Mouse (Mus musculus) urinary bladder, adult 2 months (tissue): ENCODE measurements around the gene Abhd17c. TPM values are rescaled to one million over a fixed set of nuclear protein-coding genes. Genes with fewer than 3 reads are reported as not detected.

Experiments used
- DNase-seq: peaks from one replicate; pipeline ENCODE4 v3.0.0; 2022; ENCODE audit warnings: low spot score
- polyA plus RNA-seq: library from polyadenylated mRNA; depleted of rRNA; stranded (reverse); fragments of >200 nt; gene quantifications from 2 replicates; pipeline ENCODE4 v1.2.3, GENCODE M21; 2012

Gene Abhd17c
- polyA plus RNA-seq, 1 experiment = 32.6 TPM

- no peak for DNase-seq
Observed at GRCm38 (mm10) chr7:84119216-84120105, 32.2 kb downstream of the Abhd17c start.

- no peak for DNase-seq
Observed at GRCm38 (mm10) chr7:84117543-84118122, 34.1 kb downstream of the Abhd17c start.

- DNase-seq = no peak
Observed at GRCm38 (mm10) chr7:84116621-84117542, 34.8 kb downstream of the Abhd17c start.

GRCm38 (mm10) chr7:84115385-84115784 lies 36.3 kb downstream of the Abhd17c start:
- no peak for DNase-seq

GRCm38 (mm10) chr7:84114775-84115174 lies 36.9 kb downstream of the Abhd17c start:
- no peak for DNase-seq

GRCm38 (mm10) chr7:84113035-84113390 lies 38.7 kb downstream of the Abhd17c start:
- no peak for DNase-seq

GRCm38 (mm10) chr7:84112351-84113034 lies 39.2 kb downstream of the Abhd17c start:
- DNase-seq = no peak

GRCm38 (mm10) chr7:84111716-84112350 lies 39.9 kb downstream of the Abhd17c start:
- DNase-seq = no peak

GRCm38 (mm10) chr7:84106942-84107341 lies 44.8 kb downstream of the Abhd17c start:
- DNase-seq = no peak

- no peak for DNase-seq
Observed at GRCm38 (mm10) chr7:84102589-84102988, 49.1 kb downstream of the Abhd17c start.

GRCm38 (mm10) chr7:84100672-84101071 lies 51.0 kb downstream of the Abhd17c start:
- no peak for DNase-seq

GRCm38 (mm10) chr7:84098098-84098497 lies 53.6 kb downstream of the Abhd17c start:
- DNase-seq = no peak

- DNase-seq = no peak
Observed at GRCm38 (mm10) chr7:84096501-84096900, 55.2 kb downstream of the Abhd17c start.

GRCm38 (mm10) chr7:84090793-84091192 lies 60.9 kb downstream of the Abhd17c start:
- no peak for DNase-seq

GRCm38 (mm10) chr7:84089777-84090176 lies 61.9 kb downstream of the Abhd17c start:
- no peak for DNase-seq

GRCm38 (mm10) chr7:84088971-84089370 lies 62.7 kb downstream of the Abhd17c start:
- peak; percentile 37 for DNase-seq

GRCm38 (mm10) chr7:84088191-84088590 lies 63.5 kb downstream of the Abhd17c start:
- no peak for DNase-seq

- peak; percentile 76 for DNase-seq
Observed at GRCm38 (mm10) chr7:84086039-84086829, 65.5 kb downstream of the Abhd17c start, which contains the start of gene Cemip. Cemip (minus strand) TSS chr7:84086502.

GRCm38 (mm10) chr7:84085049-84085945 lies 66.4 kb downstream of the Abhd17c start:
- peak; percentile 51 for DNase-seq
